Mouse (Mus musculus): Measurements from ENCODE around the gene Mgat1.

DNA sequence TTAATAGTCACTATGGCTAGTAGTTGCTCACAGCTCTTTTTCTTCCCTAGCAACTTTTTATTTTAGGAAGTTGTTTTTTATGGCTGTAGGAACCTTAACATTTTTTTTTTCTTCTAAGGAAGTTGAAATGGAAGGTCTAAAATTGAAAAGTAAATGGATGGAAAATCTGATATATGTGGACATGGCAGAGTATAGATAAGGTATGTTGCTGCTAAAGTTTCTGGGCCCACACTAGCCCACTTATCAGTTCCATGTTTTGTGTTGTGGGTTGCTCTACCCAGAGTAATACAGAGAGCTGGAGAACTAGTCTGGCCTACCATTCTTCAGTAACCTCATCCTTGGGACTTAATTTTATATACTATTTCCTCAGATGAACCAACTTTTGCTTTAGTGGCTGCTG lies 31.4 kb upstream of the Mgat1 start:
- TF ChIP-seq CTCF (IDR thresholded peaks at IDR 0.05; ENCODE audit: extremely low read depth, insufficient read length, insufficient replicate concordance, low read depth, low read length): no peak
- TF ChIP-seq POLR2A (IDR thresholded peaks at IDR 0.05; ENCODE audit: low read depth, low read length): no peak

Data from small intestine, adult 2 months (tissue).